Comparison of ENCODE assay signal across 12 mouse cellular contexts in the genomic region with DNA sequence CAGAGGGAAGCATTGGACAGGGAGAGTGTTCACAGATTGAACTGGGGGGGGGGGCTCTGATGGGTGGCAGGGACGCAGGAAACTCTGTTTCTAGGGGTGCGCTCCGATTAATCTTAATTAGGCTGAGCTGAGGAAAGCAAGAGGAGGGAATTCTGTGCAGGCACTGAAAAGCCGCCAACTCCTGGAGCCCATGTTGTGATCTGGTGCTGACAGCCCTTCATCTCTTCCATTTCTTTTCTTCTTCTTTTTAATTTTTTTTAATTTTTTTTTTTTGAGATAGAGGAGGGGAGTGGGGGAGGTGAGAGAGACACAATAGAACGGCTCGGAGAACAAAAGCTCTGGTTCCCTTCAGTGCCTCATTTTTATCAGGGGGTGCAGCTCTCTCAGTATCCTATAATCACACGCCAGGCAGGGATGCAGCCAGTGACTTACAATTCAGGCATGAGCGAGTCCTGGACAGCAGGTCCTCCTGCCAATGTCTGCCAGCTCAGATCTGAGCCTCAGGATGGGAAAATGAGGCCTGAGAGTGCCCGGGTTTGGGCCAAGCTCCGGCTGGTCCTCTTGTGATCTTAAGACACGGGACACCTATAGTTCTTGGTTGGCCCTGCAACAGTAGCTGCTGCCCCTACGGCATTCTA.
DNase-seq lines count a peak whose midpoint lies in the region; ATAC-seq lines count a peak whose summit lies in the region.
"Had no signal": no experiment of that assay in that cellular context is flagged by ENCODE, and none has a peak within 500 bp of the region (broad histone marks: within the 10 kb centered on the region; RNA-seq: fewer than 3 reads in every experiment).

No protein-coding gene starts in this region.

- ATAC-seq in heart, embryonic 16.5 days (replicated peaks; ENCODE audit: extremely low read depth, insufficient read depth, low FRiP score), result no peak
- no peak for ATAC-seq in embryonic facial prominence, embryonic 13.5 days (ENCODE audit: insufficient number of reproducible peaks, insufficient read depth, low FRiP score, low TSS enrichment, low read depth)
- ATAC-seq in limb, embryonic 13.5 days (ENCODE audit: low FRiP score, low read depth), result no peak
- ATAC-seq: lung, postnatal 0 days had no signal

- H3K27ac ChIP-seq in heart, embryonic 16.5 days (ENCODE audit: low read length), result peak overlapping the region; percentile 49
- H3K27ac ChIP-seq in embryonic facial prominence, embryonic 13.5 days, result peak overlapping the region; percentile 62; the same call in 1 of the 2 replicates
- H3K27ac ChIP-seq in limb, embryonic 13.5 days, result peak overlapping the region; percentile 61
- H3K27ac ChIP-seq: kidney, postnatal 0 days; stomach, embryonic 15.5 days had no signal

- H3K4me1 ChIP-seq in heart, embryonic 16.5 days (ENCODE audit: control insufficient read depth, insufficient read depth, low read length), result peaks cover 51% of the 10 kb centered on the region
- peaks cover 52% of the 10 kb centered on the region for H3K4me1 ChIP-seq in embryonic facial prominence, embryonic 13.5 days
- peaks cover 69% of the 10 kb centered on the region for H3K4me1 ChIP-seq in limb, embryonic 13.5 days

- no peak overlapping the region for H3K4me2 ChIP-seq in heart, embryonic 16.5 days (ENCODE audit: low read depth, low read length)
- H3K4me2 ChIP-seq in embryonic facial prominence, embryonic 13.5 days, result no peak overlapping the region
- H3K4me2 ChIP-seq in limb, embryonic 13.5 days (replicated peaks), result no peak overlapping the region
- H3K4me2 ChIP-seq: stomach, embryonic 15.5 days had no signal

- 0 out of 2 replicates have a peak, but pooled peaks cover 3% of the 10 kb centered on the region for H3K36me3 ChIP-seq in heart, embryonic 16.5 days (ENCODE audit: control insufficient read depth, insufficient read depth)
- H3K36me3 ChIP-seq in embryonic facial prominence, embryonic 13.5 days, result 0 out of 2 replicates have a peak, but pooled peaks cover 11% of the 10 kb centered on the region
- H3K36me3 ChIP-seq in limb, embryonic 13.5 days, result peaks cover 3% of the 10 kb centered on the region

- WGBS in heart, embryonic 16.5 days, result 59% methylated on average over 12 of the region's 12 CpGs
- WGBS in embryonic facial prominence, embryonic 13.5 days, result 78% methylated on average over 12 of the region's 12 CpGs
- 70% methylated on average over 12 of the region's 12 CpGs for whole genome bisulfite sequencing in limb, embryonic 13.5 days

- no peaks in the 10 kb centered on the region for H3K9me3 ChIP-seq in heart, embryonic 16.5 days (replicated peaks; ENCODE audit: control insufficient read depth, low read length)
- no peaks in the 10 kb centered on the region for H3K9me3 ChIP-seq in embryonic facial prominence, embryonic 13.5 days
- H3K9me3 ChIP-seq in limb, embryonic 13.5 days, result no peaks in the 10 kb centered on the region
- H3K9me3 ChIP-seq: stomach, embryonic 15.5 days had no signal

- no peak for DNase-seq in heart, postnatal 4 days
- peak; percentile 85 for DNase-seq in cerebellum, adult 11-12 months
- DNase-seq in embryo, embryonic 10.5 days (ENCODE audit: low spot score), result no peak
- no peak for DNase-seq in layer of hippocampus, postnatal 10 days (ENCODE audit: low spot score in 2 of 2)
- no peak for DNase-seq in right cerebral cortex, postnatal 14 days
- DNase-seq: right cerebral cortex, adult 18-20 months had no signal

- no peak overlapping the region for H3K4me3 ChIP-seq in heart, embryonic 16.5 days (ENCODE audit: low read length)
- no peak overlapping the region for H3K4me3 ChIP-seq in embryonic facial prominence, embryonic 13.5 days
- no peak overlapping the region for H3K4me3 ChIP-seq in limb, embryonic 13.5 days
- H3K4me3 ChIP-seq: stomach, embryonic 15.5 days had no signal

- no peaks in the 10 kb centered on the region for H3K27me3 ChIP-seq in heart, embryonic 16.5 days (ENCODE audit: control insufficient read depth, insufficient read depth, low read length)
- H3K27me3 ChIP-seq in embryonic facial prominence, embryonic 13.5 days, result no peaks in the 10 kb centered on the region
- H3K27me3 ChIP-seq in limb, embryonic 13.5 days, result no peaks in the 10 kb centered on the region
- H3K27me3 ChIP-seq: stomach, embryonic 15.5 days had no signal

- H3K9ac ChIP-seq in heart, embryonic 16.5 days (ENCODE audit: low read length), result peak overlapping the region; percentile 23; the same call in 1 of the 2 replicates
- no peak overlapping the region for H3K9ac ChIP-seq in embryonic facial prominence, embryonic 13.5 days
- H3K9ac ChIP-seq in limb, embryonic 13.5 days, result no peak overlapping the region
- H3K9ac ChIP-seq: stomach, embryonic 15.5 days had no signal
